Mouse (Mus musculus): Measurements from ENCODE around the gene Sp8. TPM values are rescaled to one million over a fixed set of nuclear protein-coding genes. Genes with fewer than 3 reads are reported as not detected.

Gene Sp8
- polyA plus RNA-seq, 1 experiment = 0.13 TPM

- Histone ChIP-seq H3K27ac (ENCODE audit: insufficient read depth, low read length) (no peak overlapping the region), H3K27me3 (ENCODE audit: control insufficient read depth, insufficient read depth, low read length) (no peaks in the 10 kb centered on the region), H3K4me1 (ENCODE audit: control insufficient read depth, insufficient read depth, low read length) (no peaks in the 10 kb centered on the region), H3K4me3 (replicated peaks; ENCODE audit: insufficient read depth, low read depth, low read length) (no peak overlapping the region)
- TF ChIP-seq CTCF (IDR thresholded peaks at IDR 0.05; ENCODE audit: borderline replicate concordance, insufficient read depth, low read depth, low read length) (no peak), POLR2A (IDR thresholded peaks at IDR 0.05; ENCODE audit: borderline replicate concordance, insufficient read depth, low read length) (no peak)
- WGBS = 20% methylated on average over 2 of the region's 2 CpGs
- no peak for DNase-seq
These were observed 41.8 kb downstream of the Sp8 start for GRCm38 (mm10) chr12:118887964-118888363.

Other genes with a start within 250 kb of the Sp8 start
- not detected in 2 replicates for gene Abcb5, start 120.1 kb downstream of the Sp8 start, polyA plus RNA-seq (2012; rRNA removed)

Data from cerebellum, adult 2 months (tissue).